Mouse (Mus musculus): ENCODE data around the gene Phrf1.
A peak's percentile ranks its signal among the peaks of the same experiment; 100 is the strongest.
"Not testable (repeated sequence)": the region's sequence is repeated elsewhere in the genome, so short reads cannot be mapped to it uniquely, and the experiment has no call there.

Gene Phrf1

DNA sequence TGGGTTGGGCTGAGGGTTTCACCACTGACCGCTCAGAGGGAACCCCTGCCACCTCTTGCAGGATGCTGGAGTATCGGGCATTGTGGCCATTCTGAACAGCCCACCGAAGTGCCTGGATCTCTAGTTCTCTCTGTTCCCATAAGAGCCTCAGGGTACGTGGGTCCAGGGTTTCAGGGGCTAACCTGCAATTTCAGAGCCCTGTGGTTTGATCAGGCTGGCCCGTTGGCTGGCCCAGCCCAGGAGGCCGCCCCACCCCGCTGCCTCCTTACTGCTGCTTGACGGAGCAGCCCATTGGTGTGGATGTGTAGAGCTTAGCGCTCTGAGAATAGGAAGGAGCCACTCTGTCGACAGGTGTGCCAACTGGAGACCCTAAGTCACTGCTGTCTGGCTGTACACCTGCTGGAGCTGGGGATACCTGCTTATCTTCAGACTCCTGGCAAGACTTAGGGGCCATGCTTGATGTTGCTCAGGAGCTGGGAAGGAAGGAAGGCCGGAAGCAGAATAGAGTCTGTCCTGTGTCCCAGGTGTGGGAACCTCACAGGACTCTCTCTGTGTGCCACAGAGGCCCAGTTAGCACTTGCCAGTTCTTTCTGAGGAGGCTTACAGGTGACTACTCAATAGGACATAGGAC, 14.9 kb upstream of the Phrf1 start, which contains the start of gene Lmntd2:
Gene Lmntd2 (minus strand): TSS at position 476 of the 631 bp plus-strand sequence.
- no peak for DNase-seq

DNA sequence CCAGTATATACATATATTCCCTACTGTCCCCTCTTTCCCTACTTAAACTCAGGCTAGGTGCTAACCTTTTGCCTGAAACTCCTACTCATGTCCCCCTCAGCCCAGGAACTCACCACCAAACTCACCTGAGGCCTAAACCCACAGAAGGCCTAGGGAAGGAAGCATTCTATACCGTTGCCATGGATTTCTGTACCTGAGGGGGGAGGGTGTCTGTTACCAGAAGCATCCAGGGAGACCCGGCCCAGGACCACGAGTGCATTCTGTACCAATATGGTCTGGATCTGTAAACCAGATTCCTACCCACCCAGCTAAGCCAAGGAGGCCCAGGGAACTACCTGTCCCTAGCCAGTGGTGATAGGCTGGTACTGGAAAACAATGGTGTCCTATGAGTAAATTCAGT, 14.3 kb upstream of the Phrf1 start:
- no peak for DNase-seq

- DNase-seq, result peak; percentile 99
Observed at GRCm38 (mm10) chr7:141215101-141215879, 13.3 kb upstream of the Phrf1 start, which contains the start of gene Rassf7. Gene Rassf7, plus strand, starts transcription at chr7:141215860.

DNA sequence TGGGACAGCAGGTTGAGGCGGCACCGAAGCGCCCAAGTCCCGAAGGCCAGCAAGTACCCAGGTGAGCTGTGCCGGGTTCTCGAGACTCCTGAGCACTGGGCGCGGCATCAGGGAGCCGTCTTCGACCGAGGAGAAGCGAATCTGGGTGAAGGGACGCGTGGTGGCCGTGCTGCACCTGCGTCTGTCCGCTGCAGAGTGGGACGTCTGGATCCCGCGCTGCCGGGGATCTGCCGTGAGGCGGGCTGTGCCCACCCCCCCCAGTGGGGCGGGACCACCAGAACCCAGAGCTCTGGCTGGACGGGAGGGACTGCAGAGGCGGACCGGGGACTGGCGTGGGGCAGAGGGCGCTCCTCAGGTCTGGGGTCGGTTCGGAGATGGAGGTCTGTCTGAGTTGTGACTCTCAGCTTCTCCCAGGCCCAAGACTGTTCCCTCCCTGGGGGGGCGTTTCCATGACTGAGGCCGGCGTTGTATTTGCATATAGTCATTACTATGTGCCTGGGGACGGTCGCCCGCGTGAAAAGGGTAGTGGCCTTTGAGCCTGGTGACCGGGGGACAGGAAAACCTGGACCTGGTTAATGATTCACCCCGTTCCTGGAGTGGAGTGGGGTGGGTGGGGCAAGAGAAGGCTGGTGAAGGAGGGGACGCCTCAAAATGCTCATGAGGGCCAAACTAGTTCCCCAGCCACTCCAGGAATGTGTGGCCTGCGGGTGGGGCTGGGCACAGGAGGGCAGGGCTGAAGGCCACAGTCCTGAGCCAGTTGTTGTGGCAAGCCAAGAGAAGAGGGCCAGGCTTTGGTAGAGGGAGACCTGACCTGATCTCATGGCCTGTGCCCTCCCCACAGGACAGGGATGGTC, 12.5 kb upstream of the Phrf1 start:
- peak; percentile 95 to 98 for DNase-seq

DNA sequence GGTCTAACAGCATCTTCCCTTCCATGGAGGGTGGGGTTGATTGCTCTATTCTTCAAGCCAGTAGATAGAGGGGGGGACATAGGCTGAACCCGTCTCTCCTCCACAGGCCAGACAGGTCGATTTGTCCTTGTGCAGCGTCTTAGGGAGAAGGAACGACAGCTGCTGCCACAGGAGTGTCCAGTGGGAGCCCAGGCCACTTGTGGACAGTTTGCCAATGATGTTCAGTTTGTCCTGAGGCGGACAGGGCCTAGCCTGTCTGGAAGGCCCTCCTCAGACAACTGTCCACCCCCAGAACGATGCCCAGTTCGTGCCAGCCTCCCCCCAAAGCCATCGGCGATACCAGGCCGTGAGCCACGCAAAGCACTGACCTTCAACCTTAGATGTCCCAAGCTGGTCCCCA, 11.7 kb upstream of the Phrf1 start:
- no peak for DNase-seq

DNA sequence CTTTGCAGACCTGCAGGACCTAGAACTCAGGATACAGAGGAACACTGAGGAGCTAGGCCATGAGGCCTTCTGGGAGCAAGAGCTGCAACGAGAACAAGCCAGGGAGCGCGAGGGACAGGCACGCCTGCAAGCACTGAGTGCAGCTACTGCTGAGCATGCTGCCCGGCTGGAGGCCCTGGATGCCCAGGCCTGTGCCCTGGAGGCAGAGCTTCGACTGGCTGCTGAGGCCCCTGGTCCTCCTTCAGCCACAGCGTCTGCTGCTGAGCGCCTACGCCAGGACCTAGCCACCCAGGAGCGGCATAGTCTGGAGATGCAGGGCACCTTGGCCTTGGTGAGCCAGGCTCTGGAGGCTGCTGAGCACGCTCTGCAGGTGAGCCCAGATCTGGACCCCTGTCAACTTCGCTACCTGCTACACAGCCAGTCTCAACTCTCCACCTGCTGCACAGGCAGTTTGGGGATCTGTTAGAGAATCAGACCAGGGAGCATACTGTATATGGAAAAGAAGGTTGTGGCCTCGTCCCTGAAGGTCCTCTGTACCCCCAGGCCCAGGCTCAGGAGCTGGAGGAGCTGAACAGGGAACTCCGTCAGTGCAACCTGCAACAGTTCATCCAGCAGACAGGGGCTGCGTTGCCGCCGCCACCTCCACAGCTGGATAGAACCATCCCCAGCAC, 11.1 kb upstream of the Phrf1 start:
- no peak for DNase-seq

GRCm38 (mm10) chr7:141218141-141218540, 10.4 kb upstream of the Phrf1 start:
- no peak for DNase-seq

DNA sequence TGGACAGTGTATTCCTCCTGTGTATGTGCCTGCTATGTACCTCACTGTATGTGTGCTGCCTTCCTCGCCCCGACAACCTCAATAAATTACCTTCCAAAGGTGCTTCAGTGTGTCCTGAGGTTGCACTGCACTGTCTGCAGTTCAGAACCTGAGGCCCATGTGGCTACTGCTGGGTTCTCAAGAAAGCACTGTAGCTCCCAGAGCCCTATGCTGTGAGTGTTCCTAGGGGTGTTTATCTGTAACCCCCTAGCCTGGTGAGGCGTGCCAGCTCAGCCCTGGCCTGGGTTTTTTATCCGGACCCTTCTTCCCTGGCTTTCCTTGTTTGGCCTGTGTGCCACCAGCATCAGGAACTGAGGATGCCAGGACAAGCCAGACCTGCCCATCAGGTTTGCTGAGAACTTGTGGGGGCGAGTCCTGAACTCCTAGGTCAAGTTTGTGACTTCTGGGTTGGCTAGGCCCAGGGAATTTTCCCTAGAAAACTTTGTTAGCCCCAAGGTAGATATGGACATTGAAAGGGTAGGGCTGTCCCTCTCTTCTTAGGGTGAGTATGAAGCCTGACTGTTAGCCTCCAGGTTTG, 9.9 kb upstream of the Phrf1 start:
- DNase-seq, result no peak

DNA sequence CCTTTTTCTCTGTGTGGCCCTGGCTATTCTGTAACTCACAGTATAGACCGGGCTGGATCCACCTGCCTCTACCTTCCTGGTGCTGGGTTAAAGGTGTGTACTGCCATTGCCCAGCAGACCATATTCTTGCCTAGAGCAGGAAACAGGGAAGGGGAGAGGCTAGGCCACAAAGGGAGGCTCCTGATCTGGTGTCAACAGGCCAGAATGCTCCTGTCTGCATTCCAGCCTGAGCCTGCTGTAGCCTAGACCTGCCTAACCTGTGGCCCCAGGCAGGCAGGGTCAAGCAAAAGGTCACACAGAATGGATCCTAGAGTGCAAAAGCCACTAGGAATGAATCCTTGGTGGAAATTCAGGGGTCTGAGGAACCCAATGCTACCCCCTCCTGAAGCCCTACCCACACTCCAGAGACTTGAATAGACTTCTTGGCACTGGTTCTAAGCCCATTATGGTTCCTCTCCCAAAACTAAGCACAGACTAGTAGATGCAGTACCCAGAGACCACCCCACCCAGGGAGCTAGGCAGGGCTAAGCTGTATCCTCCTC, 9.0 kb upstream of the Phrf1 start:
- DNase-seq, result no peak

DNA sequence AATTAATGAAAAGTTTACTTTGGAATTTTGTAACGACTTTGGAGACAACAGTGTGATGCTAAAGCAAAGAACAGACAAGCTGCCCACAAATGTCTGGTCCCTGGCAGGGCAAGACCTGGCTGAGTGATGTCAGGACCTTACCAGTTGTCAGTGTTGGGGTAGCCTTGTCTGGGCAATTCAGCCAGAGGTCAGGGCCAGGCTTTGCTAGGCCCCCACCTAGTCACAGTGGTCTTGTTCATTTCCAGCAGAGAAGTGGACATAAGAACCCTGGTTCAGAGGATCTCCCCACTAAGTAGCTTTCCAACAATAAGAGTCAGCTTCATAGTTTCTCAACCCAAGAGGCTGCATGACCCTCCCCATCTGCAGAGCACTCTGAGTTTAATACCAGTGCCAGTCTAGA, 8.2 kb upstream of the Phrf1 start:
- no peak for DNase-seq

DNA sequence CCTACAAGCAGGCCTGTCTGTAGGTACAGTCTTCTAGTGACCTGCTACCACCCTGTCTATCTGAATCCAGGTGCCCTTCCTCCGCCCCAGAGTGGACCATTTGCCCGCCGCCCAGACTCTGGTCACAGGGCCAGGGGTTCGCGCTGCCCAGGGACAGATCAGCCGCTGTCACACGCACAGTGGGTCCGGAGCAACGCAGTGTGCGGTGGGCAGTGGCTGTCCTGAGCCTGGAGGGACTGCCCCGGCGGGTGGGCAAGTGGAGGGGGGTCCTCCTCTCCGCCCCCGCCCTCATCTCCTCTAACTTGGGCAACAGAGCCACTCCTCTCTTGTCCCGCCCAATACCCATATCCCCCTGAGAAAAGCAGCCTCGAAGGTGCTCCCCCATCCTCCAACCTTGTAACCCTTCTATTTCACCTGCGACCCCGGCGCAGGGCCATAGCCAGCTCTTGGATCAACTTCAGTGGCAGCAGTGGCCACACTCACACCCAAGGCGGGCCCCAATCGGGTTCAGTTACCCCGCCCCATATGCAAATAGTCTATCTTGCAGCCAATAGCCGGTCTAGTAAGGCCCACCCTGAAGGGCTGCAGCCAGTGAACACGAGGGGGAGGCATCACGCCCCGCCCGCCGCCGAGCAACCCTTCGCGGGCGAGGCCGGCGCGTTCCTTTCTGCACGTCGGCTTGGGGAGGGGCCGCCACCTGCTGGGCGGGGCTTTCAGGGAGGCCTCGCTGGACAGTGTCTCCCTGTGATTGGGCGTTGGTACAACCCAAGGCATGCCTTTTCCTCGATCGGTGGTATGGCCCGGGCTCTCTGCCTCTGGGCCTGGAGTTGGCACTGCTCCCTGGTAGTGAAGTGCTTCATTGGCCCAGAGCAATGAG, 7.1 kb upstream of the Phrf1 start:
- DNase-seq, result peak; percentile 97 to 98

- no peak for DNase-seq
Observed at GRCm38 (mm10) chr7:141222126-141222467, 6.5 kb upstream of the Phrf1 start.

DNA sequence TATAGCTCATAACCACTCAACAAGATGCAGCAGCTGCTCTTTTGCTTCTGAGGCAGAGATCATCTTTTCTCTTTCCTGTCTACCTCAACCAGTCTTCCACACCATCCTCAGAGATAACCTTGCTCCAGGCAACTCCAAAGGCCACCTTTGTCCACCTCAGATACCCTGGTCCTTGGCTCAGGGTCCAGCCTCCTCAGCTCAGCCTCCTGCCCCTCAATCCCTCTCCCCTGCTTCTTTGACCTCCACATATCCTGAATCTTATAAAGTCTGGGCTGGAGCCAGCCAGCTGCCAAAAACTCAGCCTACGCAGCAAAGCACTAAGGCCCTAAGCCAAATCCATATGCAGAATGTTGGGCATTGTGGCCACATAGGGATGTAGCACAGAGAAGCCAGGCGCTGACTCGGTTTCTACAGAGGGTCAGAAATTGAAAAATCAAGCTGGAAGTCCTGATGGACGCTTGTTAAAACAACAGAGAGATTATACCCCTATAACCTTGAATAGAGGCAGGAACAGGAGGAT, 5.8 kb upstream of the Phrf1 start:
- DNase-seq, result no peak

DNA sequence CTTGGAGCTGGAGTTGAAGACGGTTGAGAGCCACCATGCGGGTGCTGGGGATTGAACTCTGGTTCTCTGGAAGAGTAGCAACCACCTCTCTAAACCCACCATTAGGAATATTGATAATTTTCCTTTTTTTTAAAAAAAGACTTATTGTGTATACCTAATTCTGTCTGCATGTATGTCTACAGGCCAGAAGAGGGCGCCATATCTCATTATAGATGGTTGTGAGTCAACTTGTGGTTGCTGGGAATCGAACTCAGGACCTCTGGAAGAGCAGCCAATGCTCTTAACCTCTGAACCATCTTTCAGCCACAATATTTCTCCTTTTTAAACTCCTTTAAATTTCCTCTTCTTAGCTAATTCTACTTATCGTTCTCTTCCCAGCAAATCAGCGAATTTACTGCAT, 2.0 kb upstream of the Phrf1 start:
- no peak for DNase-seq

GRCm38 (mm10) chr7:141227796-141228195, 788 bp upstream of the Phrf1 start:
- DNase-seq, result no peak

GRCm38 (mm10) chr7:141229702-141230101, 1.1 kb downstream of the Phrf1 start:
- no peak for DNase-seq

GRCm38 (mm10) chr7:141230570-141230969, 2.0 kb downstream of the Phrf1 start:
- no peak for DNase-seq

DNA sequence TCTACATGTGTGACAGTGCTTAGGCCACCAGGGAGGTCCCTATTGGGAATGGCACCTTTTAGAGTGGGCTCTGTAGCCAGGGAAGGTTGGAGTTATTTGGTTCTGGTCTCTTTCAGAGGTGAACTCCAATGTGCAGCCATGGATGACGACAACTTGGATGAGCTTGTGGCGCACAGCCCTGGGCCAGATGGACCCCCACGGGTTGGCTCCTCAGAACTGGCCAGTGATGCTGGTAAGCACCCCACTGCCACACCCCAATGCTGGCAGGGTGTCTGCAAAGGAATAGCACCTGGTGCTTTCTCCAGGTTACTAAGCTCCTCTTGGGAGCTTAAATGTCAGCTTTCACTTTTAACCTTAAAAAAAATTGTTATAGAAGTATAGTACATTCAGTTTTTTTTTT, 2.5 kb downstream of the Phrf1 start:
- no peak for DNase-seq

GRCm38 (mm10) chr7:141231551-141231950, 3.0 kb downstream of the Phrf1 start:
- no peak for DNase-seq

GRCm38 (mm10) chr7:141250486-141250885, 21.9 kb downstream of the Phrf1 start:
- not testable (repeated sequence) for DNase-seq

DNA sequence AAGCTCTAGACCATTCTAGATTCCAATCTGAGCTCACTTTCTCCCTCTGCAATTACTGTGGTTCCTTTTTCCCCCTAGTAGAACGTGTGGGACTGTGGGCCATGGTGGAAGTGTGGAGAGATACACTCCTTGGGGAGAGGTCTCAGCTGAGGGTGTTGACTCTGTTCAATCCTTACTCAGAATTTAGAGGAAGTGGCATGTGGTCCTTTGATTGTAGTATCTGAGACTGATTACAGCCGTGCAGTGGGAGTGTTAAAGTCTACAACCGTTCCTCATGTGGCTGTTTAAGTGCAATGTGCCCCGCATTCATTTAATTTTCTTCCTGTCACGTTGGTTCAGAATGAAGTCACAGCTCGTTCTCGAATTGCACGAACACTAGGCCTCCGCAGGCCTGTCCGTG, 27.6 kb downstream of the Phrf1 start:
- no peak for DNase-seq
